Mouse (Mus musculus) Patski (cell line): ENCODE measurements around the gene Relt. TPM values are rescaled to one million over a fixed set of nuclear protein-coding genes. Genes with fewer than 3 reads are reported as not detected.

Experiments used
- ATAC-seq: fragments of 100-300 bp; one replicate; pipeline ENCODE4 v1.8.0; 2021
- CTCF ChIA-PET: fragments of 350-600 bp; sonication (Branson Sonifier 250); formaldehyde crosslinking; loops from one replicate; lab custom pipeline; 2022; ENCODE audit warnings: inconsistent platforms; lab: Charles Lee
- POLR2A ChIA-PET: fragments of 350-600 bp; sonication (Branson Sonifier 250); formaldehyde crosslinking; loops from one replicate; lab custom pipeline; 2022; ENCODE audit warnings: antibody characterized with exemption, inconsistent platforms; lab: Charles Lee
- DNase-seq: peaks from one replicate; pipeline ENCODE4 v3.0.0-alpha.2; 2011; ENCODE audit warnings: low read depth, low spot score
- H3K27me3 ChIP-seq: fragments of 371-371 bp; one replicate; pipeline ENCODE4 v1.5.1; 2021
- CTCF ChIP-seq: fragments of 100-300 bp; IDR thresholded peaks from one replicate; pipeline ENCODE4 v1.5.1; 2021
- in situ Hi-C: fragments of 300-500 bp; cut with MboI; formaldehyde crosslinking; loops from 3 replicates; pipeline ENCODE4 v1.11.1; 2018; ENCODE audit warnings: low pct_unique_long_range_greater_than_20kb, mixed read lengths
- polyA plus RNA-seq: library from polyadenylated mRNA; unstranded; gene quantifications from one replicate; pipeline ENCODE4 v1.2.3, GENCODE M21; 2021

The Relt gene
- polyA plus RNA-seq, 1 experiment from 2014 or later, result 5.1 TPM

DNA sequence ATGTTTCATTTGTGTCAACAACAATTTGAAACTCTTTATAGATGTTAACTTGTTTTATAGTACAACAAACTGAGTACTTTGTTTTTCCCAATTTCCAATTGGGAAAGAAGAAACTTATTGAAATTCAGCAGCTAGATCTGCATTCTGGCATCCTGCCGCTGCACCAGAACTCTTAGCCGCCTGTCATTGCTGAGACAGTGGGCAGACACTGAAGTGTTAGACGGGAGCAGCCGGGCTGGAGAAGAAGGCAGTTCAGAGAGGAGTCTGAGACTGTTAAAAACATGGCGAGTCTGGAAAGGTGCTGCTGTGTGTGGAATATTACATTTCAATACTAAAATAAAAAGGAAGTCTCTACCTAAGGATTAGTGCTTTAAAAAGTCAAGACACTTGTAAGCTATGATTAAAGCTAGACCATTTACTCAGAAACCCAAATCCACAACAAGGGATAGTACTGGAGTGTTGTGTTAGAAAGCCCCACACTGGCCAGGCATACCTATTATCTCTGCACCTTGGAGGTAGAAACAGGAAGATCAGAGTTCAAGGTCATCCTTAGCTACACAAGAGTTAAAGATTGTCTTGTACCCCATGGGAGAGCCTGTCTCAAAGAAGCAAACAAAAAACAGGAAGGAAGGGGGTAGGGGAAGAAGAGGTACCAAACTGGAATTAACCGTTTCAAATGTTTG, 46.3 kb downstream of the Relt start:
- ChIA-PET CTCF (no interaction called here), POLR2A (interaction anchor here (0.6 kb wide), 2 partner anchors 13 to 21 kb away, joined by 3 read pairs; no protein-coding TSS in a partner anchor)
- no peaks in the 10 kb centered on the region for H3K27me3 ChIP-seq
- DNase-seq (no peak), ATAC-seq (no peak)
- in situ Hi-C loops, result no loop called here
- no peak for TF ChIP-seq CTCF

- ChIA-PET POLR2A (no interaction called here), CTCF (no interaction called here)
- ATAC-seq, result no peak
- no peaks in the 10 kb centered on the region for H3K27me3 ChIP-seq
- DNase-seq, result no peak
- in situ Hi-C loops, result no loop called here
- TF ChIP-seq CTCF, result no peak
Measured at GRCm38 (mm10) chr7:100815900-100816570, 47.2 kb downstream of the Relt start.

- POLR2A ChIA-PET, result no interaction called here
- in situ Hi-C loops, result no loop called here
- no peak for ATAC-seq
- no peak for TF ChIP-seq CTCF
- no peak for DNase-seq
- no peaks in the 10 kb centered on the region for H3K27me3 ChIP-seq
- CTCF ChIA-PET, result interaction anchor here (1.5 kb wide), 1 partner anchor 13 kb away, joined by 7 read pairs; no protein-coding TSS in a partner anchor
Measured at GRCm38 (mm10) chr7:100812641-100813040, 50.6 kb downstream of the Relt start.

GRCm38 (mm10) chr7:100811912-100812311, 51.3 kb downstream of the Relt start:
- ATAC-seq, result no peak
- ChIA-PET CTCF (interaction anchor here (1.5 kb wide), 1 partner anchor 13 kb away, joined by 7 read pairs; no protein-coding TSS in a partner anchor), POLR2A (no interaction called here)
- no peak for TF ChIP-seq CTCF
- in situ Hi-C loops, result no loop called here
- no peaks in the 10 kb centered on the region for H3K27me3 ChIP-seq
- DNase-seq, result no peak

GRCm38 (mm10) chr7:100805391-100805790, 57.9 kb downstream of the Relt start:
- DNase-seq (no peak), ATAC-seq (no peak)
- H3K27me3 ChIP-seq, result no peaks in the 10 kb centered on the region
- no peak for TF ChIP-seq CTCF
- CTCF ChIA-PET, result no interaction called here
- in situ Hi-C loops, result loop anchor here (10.0 kb wide), 1 partner anchor 121 kb away; no protein-coding TSS in a partner anchor
- POLR2A ChIA-PET, result no interaction called here

DNA sequence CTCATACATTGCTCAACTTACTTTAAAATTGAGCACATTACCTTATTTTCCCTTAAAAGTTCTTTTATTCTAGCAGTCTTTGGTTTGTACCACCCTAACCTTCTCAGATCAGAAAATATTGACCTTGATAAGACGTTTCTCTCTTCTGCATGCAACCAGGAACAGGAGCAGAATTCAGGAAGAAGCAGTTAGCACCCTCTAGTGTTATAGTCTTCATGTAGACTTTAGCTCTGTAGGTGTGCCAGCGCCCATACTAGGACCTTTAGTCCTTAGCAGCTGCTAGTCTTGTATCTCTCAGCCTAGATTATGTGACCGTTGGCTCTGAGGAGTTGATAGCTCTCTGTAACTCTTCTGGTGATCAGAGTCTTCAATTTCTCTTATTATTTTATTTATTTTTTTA, 64.4 kb downstream of the Relt start:
- H3K27me3 ChIP-seq, result no peaks in the 10 kb centered on the region
- no peak for DNase-seq

More for the DNA sequence above, 64.4 kb downstream of the Relt start:
- in situ Hi-C loops, result no loop called here
- TF ChIP-seq CTCF, result peak; percentile 41
- ATAC-seq, result no peak
- POLR2A ChIA-PET, result interaction anchor here (0.8 kb wide), 1 partner anchor 113 kb away, joined by 3 read pairs; no protein-coding TSS in a partner anchor
- CTCF ChIA-PET, result interaction anchor here (0.9 to 2.5 kb wide), 10 partner anchors 10 to 121 kb away, joined by 3 to 14 read pairs (median 5); partner anchors contain the start of gene Fam168a

Other genes starting within 250 kb of the Relt start
- 9.5 TPM for gene Plekhb1, start 201.0 kb downstream of the Relt start, polyA plus RNA-seq
- gene Fam168a, start 156.8 kb downstream of the Relt start, polyA plus RNA-seq, result 40.2 TPM
- gene Arhgef17, start 68.7 kb upstream of the Relt start, polyA plus RNA-seq, result 78.8 TPM
- gene P2ry6, start 111.2 kb upstream of the Relt start, polyA plus RNA-seq, result 0.22 TPM
- 6.6 TPM for gene P2ry2, start 149.4 kb upstream of the Relt start, polyA plus RNA-seq
- 14.0 TPM for gene Fchsd2, start 229.4 kb upstream of the Relt start, polyA plus RNA-seq